Mouse (Mus musculus) lung, embryonic 15.5 days (tissue): ENCODE measurements around the gene Fcgbp. TPM values are rescaled to one million over a fixed set of nuclear protein-coding genes. Genes with fewer than 3 reads are reported as not detected.

Source experiments
- ATAC-seq: fragments of 200-750 bp; cut with Nextera tagmentation; 2 replicates; pipeline ENCODE4 v1.8.0; 2017; ENCODE audit warnings: moderate number of reproducible peaks, borderline replicate concordance; ENCODE audit not compliant: low FRiP score, low TSS enrichment; ENCODE audit errors: extremely low read depth
- H3K27ac ChIP-seq: fragments of 300-500 bp; sonication (generic); 2 replicates; pipeline ENCODE4 v1.5.1; 2015; ENCODE audit warnings: moderate library complexity, mild to moderate bottlenecking, inconsistent platforms
- H3K27me3 ChIP-seq: fragments of 300-500 bp; sonication (generic); 2 replicates; pipeline ENCODE4 v1.6.1; 2015; ENCODE audit warnings: inconsistent platforms
- H3K36me3 ChIP-seq: fragments of 300-500 bp; sonication (generic); 2 replicates; pipeline ENCODE4 v1.6.1; 2015; ENCODE audit warnings: inconsistent platforms
- H3K4me1 ChIP-seq: fragments of 300-500 bp; sonication (generic); 2 replicates; pipeline ENCODE4 v1.6.1; 2015; ENCODE audit warnings: inconsistent platforms
- H3K4me2 ChIP-seq: fragments of 300-500 bp; sonication (generic); 2 replicates; pipeline ENCODE4 v1.6.1; 2015; ENCODE audit warnings: inconsistent platforms, mild to moderate bottlenecking, moderate library complexity
- H3K4me3 ChIP-seq: fragments of 300-500 bp; sonication (generic); 2 replicates; pipeline ENCODE4 v1.5.1; 2015; ENCODE audit warnings: mild to moderate bottlenecking, inconsistent platforms
- H3K9ac ChIP-seq: fragments of 300-500 bp; sonication (generic); 2 replicates; pipeline ENCODE4 v1.6.1; 2015; ENCODE audit warnings: inconsistent platforms
- H3K9me3 ChIP-seq: fragments of 300-500 bp; sonication (generic); 2 replicates; pipeline ENCODE4 v1.6.1; 2016; ENCODE audit warnings: inconsistent platforms
- WGBS: fragments of 180-500 bp; shearing (Covaris S2); methylation state at CpG from one replicate; pipeline ENCODE4 v1.1.7; 2015; 5-methylcytosine and 5-hydroxymethylcytosine counted together
- polyA plus RNA-seq: library from polyadenylated mRNA; unstranded; fragments of >200 nt; fragmentation: Nextera tagmentation; extraction: Ambion mirVana; gene quantifications from 2 replicates; pipeline ENCODE4 v1.2.1, GENCODE M21; 2015

The Fcgbp gene
- polyA plus RNA-seq: 1.2 TPM in 2 replicates

- no peak within 1 kb of the TSS for H3K4me2 ChIP-seq
- H3K36me3 ChIP-seq: no peaks in the 10 kb centered on the region
- no peak within 1 kb of the TSS for H3K9ac ChIP-seq
- H3K27me3 ChIP-seq: no peaks in the 10 kb centered on the region
- H3K9me3 ChIP-seq: no peaks in the 10 kb centered on the region
- H3K27ac ChIP-seq: no peak within 1 kb of the TSS
- no peak within 1 kb of the TSS for H3K4me3 ChIP-seq
- H3K4me1 ChIP-seq: no peaks in the 10 kb centered on the region
- ATAC-seq: no peak
- WGBS: 78% methylated on average over 21 of the region's 21 CpGs
These were observed at the start of gene Fcgbp for GRCm38 (mm10) chr7:28070531-28071298. Gene Fcgbp (plus strand): TSS chr7:28071236.

- Histone ChIP-seq H3K4me2 (no peak overlapping the region), H3K27ac (no peak overlapping the region), H3K36me3 (peaks cover 84% of the 10 kb centered on the region), H3K4me1 (peaks cover 8% of the 10 kb centered on the region), H3K27me3 (no peaks in the 10 kb centered on the region), H3K9ac (no peak overlapping the region), H3K4me3 (no peak overlapping the region), H3K9me3 (no peaks in the 10 kb centered on the region)
- ATAC-seq: no peak
- 86% methylated on average over 4 of the region's 4 CpGs for WGBS
These were observed 26.5 kb upstream of the Fcgbp start for GRCm38 (mm10) chr7:28044524-28044923.

GRCm38 (mm10) chr7:28049476-28050409 is 21.3 kb upstream of the Fcgbp start, which contains the start of gene Psmc4:
Gene Psmc4 (minus strand): TSS chr7:28050101.
- H3K9ac ChIP-seq: peak within 1 kb of the TSS; percentile 83
- no peaks in the 10 kb centered on the region for H3K27me3 ChIP-seq
- H3K4me2 ChIP-seq: peak within 1 kb of the TSS; percentile 72
- under 1% methylated on average over 52 of the region's 52 CpGs for WGBS
- H3K27ac ChIP-seq: no peak within 1 kb of the TSS
- ATAC-seq: peak; percentile 96
- peaks cover 41% of the 10 kb centered on the region for H3K36me3 ChIP-seq
- H3K4me1 ChIP-seq: peaks cover 14% of the 10 kb centered on the region
- H3K9me3 ChIP-seq: no peaks in the 10 kb centered on the region
- peak within 1 kb of the TSS; percentile 88 for H3K4me3 ChIP-seq

GRCm38 (mm10) chr7:28050584-28050983 is 20.5 kb upstream of the Fcgbp start:
- H3K9me3 ChIP-seq: no peaks in the 10 kb centered on the region
- H3K4me2 ChIP-seq: peak overlapping the region; percentile 38
- peaks cover 33% of the 10 kb centered on the region for H3K36me3 ChIP-seq
- H3K27ac ChIP-seq: no peak overlapping the region
- no peaks in the 10 kb centered on the region for H3K27me3 ChIP-seq
- WGBS: 55% methylated on average over 17 of the region's 17 CpGs
- peaks cover 14% of the 10 kb centered on the region for H3K4me1 ChIP-seq
- H3K4me3 ChIP-seq: peak overlapping the region; percentile 88
- H3K9ac ChIP-seq: peak overlapping the region; percentile 30; the same call in 1 of the 2 replicates
- ATAC-seq: no peak

GRCm38 (mm10) chr7:28053046-28053930 is 17.7 kb upstream of the Fcgbp start:
- H3K36me3 ChIP-seq: peaks cover 6% of the 10 kb centered on the region
- no peaks in the 10 kb centered on the region for H3K9me3 ChIP-seq
- H3K27ac ChIP-seq: peak overlapping the region; percentile 66
- H3K9ac ChIP-seq: no peak overlapping the region
- H3K4me2 ChIP-seq: no peak overlapping the region
- H3K4me3 ChIP-seq: no peak overlapping the region
- 67% methylated on average over 6 of the region's 6 CpGs for WGBS
- peaks cover 14% of the 10 kb centered on the region for H3K4me1 ChIP-seq
- peak; percentile 25; the same call in 1 of the 2 replicates for ATAC-seq
- H3K27me3 ChIP-seq: no peaks in the 10 kb centered on the region

GRCm38 (mm10) chr7:28059972-28060371 is 11.1 kb upstream of the Fcgbp start:
- Histone ChIP-seq H3K9ac (no peak overlapping the region), H3K27ac (no peak overlapping the region), H3K4me3 (no peak overlapping the region), H3K27me3 (no peaks in the 10 kb centered on the region), H3K36me3 (no peaks in the 10 kb centered on the region), H3K4me1 (no peaks in the 10 kb centered on the region), H3K4me2 (no peak overlapping the region), H3K9me3 (no peaks in the 10 kb centered on the region)
- no peak for ATAC-seq
- 85% methylated on average over 1 of the region's 1 CpGs for WGBS

- H3K4me2 ChIP-seq: no peak overlapping the region
- H3K4me3 ChIP-seq: no peak overlapping the region
- 70% methylated on average over 3 of the region's 3 CpGs for WGBS
- no peaks in the 10 kb centered on the region for H3K4me1 ChIP-seq
- no peak overlapping the region for H3K27ac ChIP-seq
- ATAC-seq: no peak
- H3K36me3 ChIP-seq: no peaks in the 10 kb centered on the region
- no peak overlapping the region for H3K9ac ChIP-seq
- no peaks in the 10 kb centered on the region for H3K9me3 ChIP-seq
- no peaks in the 10 kb centered on the region for H3K27me3 ChIP-seq
These were observed 2.4 kb upstream of the Fcgbp start for GRCm38 (mm10) chr7:28068661-28069060.

- Histone ChIP-seq H3K27ac (no peak overlapping the region), H3K9ac (no peak overlapping the region), H3K4me1 (no peaks in the 10 kb centered on the region), H3K4me2 (no peak overlapping the region), H3K36me3 (no peaks in the 10 kb centered on the region), H3K9me3 (no peaks in the 10 kb centered on the region), H3K4me3 (no peak overlapping the region), H3K27me3 (no peaks in the 10 kb centered on the region)
- ATAC-seq: no peak
- 40% methylated on average over 3 of the region's 3 CpGs for WGBS
These were observed 1.4 kb upstream of the Fcgbp start for GRCm38 (mm10) chr7:28069546-28070172.

- WGBS: 71% methylated on average over 7 of the region's 7 CpGs
- H3K27ac ChIP-seq: no peak overlapping the region
- no peaks in the 10 kb centered on the region for H3K36me3 ChIP-seq
- no peak overlapping the region for H3K4me3 ChIP-seq
- no peaks in the 10 kb centered on the region for H3K27me3 ChIP-seq
- H3K9ac ChIP-seq: no peak overlapping the region
- no peak for ATAC-seq
- no peaks in the 10 kb centered on the region for H3K9me3 ChIP-seq
- no peak overlapping the region for H3K4me2 ChIP-seq
- H3K4me1 ChIP-seq: no peaks in the 10 kb centered on the region
These were observed 13.2 kb downstream of the Fcgbp start for GRCm38 (mm10) chr7:28084215-28084614.

- no peak for ATAC-seq
- 78% methylated on average over 16 of the region's 16 CpGs for WGBS
- Histone ChIP-seq H3K36me3 (no peaks in the 10 kb centered on the region), H3K27ac (no peak overlapping the region), H3K9me3 (no peaks in the 10 kb centered on the region), H3K4me1 (no peaks in the 10 kb centered on the region), H3K4me3 (no peak overlapping the region), H3K9ac (no peak overlapping the region), H3K4me2 (no peak overlapping the region), H3K27me3 (no peaks in the 10 kb centered on the region)
These were observed 15.2 kb downstream of the Fcgbp start for GRCm38 (mm10) chr7:28086236-28086635.

- H3K4me2 ChIP-seq: no peak overlapping the region
- ATAC-seq: no peak
- 39% methylated on average over 11 of the region's 11 CpGs for WGBS
- H3K27me3 ChIP-seq: no peaks in the 10 kb centered on the region
- H3K36me3 ChIP-seq: no peaks in the 10 kb centered on the region
- H3K4me3 ChIP-seq: no peak overlapping the region
- H3K27ac ChIP-seq: no peak overlapping the region
- H3K4me1 ChIP-seq: no peaks in the 10 kb centered on the region
- H3K9ac ChIP-seq: no peak overlapping the region
- H3K9me3 ChIP-seq: no peaks in the 10 kb centered on the region
These were observed 22.5 kb downstream of the Fcgbp start for GRCm38 (mm10) chr7:28093541-28093940.
